Mouse (Mus musculus) lung, postnatal 25 days (tissue): ENCODE results near the gene Bak1.

ENCODE experiments used
- DNase-seq: peaks from one replicate; pipeline ENCODE4 v3.0.0; 2022; ENCODE audit warnings: low spot score

Bak1 gene

GRCm38 (mm10) chr17:27028909-27029308, at the start of gene Bak1:
Gene Bak1, minus strand, starts transcription at chr17:27029009.
- DNase-seq: no peak

GRCm38 (mm10) chr17:27078499-27078898, 49.7 kb upstream of the Bak1 start:
- DNase-seq: no peak

GRCm38 (mm10) chr17:27077920-27078319, 49.1 kb upstream of the Bak1 start:
- DNase-seq: no peak

GRCm38 (mm10) chr17:27077133-27077532, 48.3 kb upstream of the Bak1 start:
- DNase-seq: no peak

DNA sequence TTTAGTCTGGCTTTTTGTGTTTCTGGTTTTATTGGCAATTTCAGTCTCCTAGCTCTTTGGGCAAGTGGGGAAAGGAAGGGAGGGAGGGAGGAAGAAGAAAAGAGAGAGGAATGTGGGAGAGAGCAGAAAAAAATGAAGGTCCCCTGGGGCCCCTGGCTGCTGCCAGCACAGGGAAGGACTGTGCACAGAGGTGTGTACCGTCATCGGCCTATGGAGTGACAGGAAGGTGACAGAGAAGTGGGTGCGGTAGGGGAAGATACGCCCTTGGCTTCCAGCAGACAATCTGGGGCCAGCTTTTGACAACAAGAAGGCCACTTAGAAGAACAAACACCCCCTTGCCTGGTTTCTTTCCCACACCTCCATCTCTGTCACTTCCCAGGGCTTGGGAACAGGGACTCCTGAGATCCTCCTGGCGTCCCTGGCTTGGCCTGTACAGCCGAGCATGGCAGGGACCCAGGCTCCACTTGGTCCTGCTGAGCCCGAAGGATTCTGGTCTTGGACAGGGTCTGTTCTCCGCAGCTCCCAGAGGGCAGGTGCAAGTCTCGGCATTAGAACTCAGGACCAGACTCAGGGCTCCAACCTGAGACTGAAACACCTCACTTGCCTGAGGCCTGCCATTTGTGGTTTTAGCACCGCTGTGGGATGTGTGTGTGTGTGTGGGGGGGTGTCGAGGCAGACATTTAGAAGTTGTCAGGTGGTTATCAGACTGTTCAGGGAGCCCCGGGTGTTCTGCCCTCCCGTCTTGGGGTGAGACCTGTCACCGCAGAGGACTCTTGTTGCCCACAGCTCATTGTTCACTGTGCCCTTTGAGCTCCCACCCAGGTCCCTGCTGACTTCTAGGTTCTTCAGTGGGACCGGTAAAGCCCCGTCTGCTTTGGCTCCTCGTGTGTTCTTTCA, 46.3 kb upstream of the Bak1 start:
- DNase-seq: no peak

GRCm38 (mm10) chr17:27074236-27074635, 45.4 kb upstream of the Bak1 start:
- no peak for DNase-seq

DNA sequence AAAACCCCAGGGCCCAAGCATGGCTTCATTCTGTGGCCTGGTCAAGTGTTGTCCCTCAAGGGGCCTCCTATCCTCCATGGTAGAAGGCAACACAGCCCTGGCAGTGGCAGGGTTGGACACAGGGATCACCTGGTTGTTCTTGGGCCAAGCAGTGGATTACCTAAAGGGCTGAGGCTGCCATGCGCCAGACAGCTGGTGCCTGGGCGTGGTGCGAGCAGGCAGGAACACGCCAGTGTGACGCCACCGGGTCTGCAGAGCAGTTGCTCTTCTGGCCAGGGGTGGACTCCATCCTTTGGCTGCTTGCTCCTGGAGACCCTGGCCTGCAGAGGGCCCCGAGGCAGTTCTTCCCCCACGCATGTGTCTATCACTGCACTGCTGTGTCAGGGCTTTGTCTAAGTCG, 45.0 kb upstream of the Bak1 start:
- no peak for DNase-seq

- DNase-seq: no peak
Measured at GRCm38 (mm10) chr17:27073126-27073525, 44.3 kb upstream of the Bak1 start.

DNA sequence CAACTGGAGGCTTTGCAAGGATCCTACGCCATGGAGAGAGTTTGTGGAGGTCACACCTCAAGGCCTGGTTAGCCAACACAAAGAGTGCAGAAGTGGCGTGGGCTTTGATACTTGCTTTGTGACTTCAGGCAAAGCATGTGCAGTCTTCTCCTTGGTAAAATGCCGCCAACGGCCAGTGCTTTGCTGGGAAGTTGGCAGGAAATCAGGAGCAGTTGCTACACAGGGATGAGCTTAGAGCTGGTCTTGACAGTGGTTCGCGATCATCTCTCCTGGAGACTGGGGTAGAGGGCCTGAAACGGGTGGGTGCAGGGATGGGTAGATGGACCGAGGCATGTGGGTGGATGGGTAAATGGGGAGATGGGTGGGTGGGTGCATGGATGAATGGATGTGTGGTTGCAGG, 43.6 kb upstream of the Bak1 start:
- DNase-seq: no peak

- peak; percentile 38 for DNase-seq
Measured at GRCm38 (mm10) chr17:27071630-27072029, 42.8 kb upstream of the Bak1 start.

- DNase-seq: no peak
Measured at GRCm38 (mm10) chr17:27070913-27071312, 42.1 kb upstream of the Bak1 start.

DNA sequence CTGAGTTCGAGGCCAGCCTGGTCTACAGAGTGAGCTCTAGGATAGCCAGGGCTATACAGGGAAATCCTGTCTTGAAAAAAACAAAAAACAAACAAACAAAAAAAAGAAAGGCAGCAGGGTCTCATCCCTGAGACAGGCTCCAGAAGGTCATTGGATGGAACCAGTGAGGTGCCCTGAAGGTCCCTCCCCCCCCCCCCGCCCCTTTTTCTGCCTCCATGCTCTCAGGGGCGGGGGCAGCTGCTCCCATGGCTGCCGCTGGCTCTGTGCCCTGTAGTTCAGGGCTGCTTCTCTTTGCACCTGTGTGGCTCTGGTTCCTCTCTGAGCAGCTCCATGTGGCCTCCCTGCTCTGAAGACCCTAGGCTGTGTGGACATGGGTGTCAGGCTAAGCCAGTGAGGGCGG, 40.3 kb upstream of the Bak1 start:
- DNase-seq: no peak

GRCm38 (mm10) chr17:27066065-27066464, 37.3 kb upstream of the Bak1 start:
- no peak for DNase-seq

GRCm38 (mm10) chr17:27064195-27064594, 35.4 kb upstream of the Bak1 start:
- DNase-seq: no peak

DNA sequence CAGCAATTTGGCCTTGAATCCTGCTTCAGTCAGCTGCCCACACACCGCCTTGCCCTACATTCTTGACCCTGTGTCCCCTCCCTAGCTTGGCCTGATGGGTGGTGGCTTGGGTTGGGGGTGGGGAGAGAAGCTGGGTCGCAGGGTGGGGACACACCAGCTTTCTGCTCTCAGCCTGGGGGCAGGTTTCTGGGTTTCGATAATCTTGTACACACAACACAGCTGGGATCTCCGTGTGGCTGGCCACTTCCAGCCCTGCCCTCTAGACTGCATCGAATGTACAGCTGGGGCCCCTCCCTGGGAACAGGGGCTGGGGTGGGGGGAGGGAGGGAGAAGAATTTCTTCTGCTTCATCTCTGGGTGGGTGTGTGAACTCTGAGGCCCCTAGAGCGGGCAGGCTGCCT, 34.9 kb upstream of the Bak1 start:
- DNase-seq: no peak

DNA sequence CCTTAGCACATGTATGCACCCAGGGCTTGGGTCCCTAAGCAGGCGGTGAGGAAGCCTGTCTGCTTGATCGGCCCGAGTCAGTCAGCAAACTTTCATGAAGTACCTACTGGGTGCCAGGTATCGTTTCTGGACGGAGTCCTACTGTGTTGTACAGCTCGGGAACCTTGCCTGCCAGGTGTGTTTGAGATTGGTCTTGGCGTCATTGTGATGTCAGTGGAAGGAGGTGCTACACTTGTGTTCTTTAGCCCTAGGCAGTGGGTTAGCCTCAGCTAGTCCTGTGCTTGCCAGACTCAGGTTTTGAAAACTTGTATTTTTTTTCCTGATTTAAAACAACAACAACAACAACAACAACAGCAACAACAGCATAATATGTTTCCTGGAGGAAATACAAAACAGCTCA, 33.9 kb upstream of the Bak1 start:
- no peak for DNase-seq

DNA sequence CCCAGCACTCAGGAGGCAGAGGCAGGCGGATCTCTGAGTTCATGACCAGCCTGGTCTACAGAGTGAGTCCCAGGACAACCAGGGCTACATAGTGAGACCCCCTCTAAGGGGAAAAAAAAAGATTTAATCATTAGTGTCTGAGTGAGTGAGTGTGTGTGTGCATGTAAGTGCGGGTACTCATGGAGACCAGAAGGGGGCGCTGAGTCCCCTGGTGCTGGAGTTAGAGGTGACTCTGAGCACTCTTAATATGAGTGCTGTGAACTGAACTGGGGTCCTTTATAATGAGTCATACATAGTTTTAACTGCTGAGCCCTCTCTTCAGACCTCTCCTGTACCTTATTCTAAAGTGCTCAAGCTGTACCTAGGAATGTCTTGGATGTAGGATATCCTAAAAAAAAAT, 32.9 kb upstream of the Bak1 start:
- no peak for DNase-seq

DNA sequence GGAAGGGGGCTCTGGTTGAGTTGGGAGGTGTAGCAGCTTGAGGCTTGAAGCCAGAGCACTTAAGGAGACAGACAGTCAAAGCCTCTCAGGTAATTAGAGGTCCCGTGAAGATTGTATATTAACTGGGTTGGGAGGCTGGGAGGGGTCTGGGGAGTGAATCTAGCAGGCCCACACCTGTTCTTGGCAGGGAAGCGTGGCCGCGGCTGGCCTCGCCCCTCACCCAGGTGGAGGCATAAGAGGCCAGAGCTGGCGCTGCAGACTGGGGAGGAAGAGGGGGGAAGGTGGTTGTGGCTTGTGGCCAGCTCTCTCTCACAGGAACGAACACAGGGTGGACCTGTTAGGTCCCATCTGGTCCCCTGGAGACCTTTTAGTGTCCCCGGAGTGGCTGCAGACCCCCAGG, 31.9 kb upstream of the Bak1 start:
- no peak for DNase-seq

- no peak for DNase-seq
Measured at GRCm38 (mm10) chr17:27057517-27058055, 28.8 kb upstream of the Bak1 start.

GRCm38 (mm10) chr17:27056812-27057516, 28.2 kb upstream of the Bak1 start, which contains the start of gene Itpr3:
Gene Itpr3, plus strand, starts transcription at chr17:27057304.
- DNase-seq: peak; percentile 86

- DNase-seq: peak; percentile 87
Measured at GRCm38 (mm10) chr17:27056170-27056569, 27.4 kb upstream of the Bak1 start.

DNA sequence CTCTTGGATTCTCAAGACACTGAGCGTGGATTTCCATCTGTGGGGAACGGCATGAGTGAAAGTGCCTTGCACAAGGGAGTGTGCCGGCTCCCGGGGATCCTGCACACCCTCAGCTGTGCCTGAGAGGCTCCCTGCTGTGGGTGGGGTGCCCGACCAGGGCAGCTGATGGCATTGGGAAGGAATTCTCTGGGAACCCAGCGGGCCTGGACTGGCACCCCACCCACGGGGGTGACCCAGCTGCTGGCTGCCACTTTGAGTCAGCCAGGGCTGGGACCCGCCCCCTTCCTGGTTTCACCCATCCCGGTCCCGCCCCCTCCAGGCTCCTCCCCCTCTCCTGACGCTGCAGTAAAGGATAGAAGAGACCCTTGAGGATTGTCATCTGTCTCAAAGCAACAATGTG, 22.7 kb upstream of the Bak1 start:
- DNase-seq: peak; percentile 74

- DNase-seq: no peak
Measured at GRCm38 (mm10) chr17:27050853-27051252, 22.0 kb upstream of the Bak1 start.
